Mouse (Mus musculus): ENCODE data around the gene Cdc42ep5. TPM values are rescaled to one million over a fixed set of nuclear protein-coding genes. Genes with fewer than 3 reads are reported as not detected.
A peak's percentile ranks its signal among the peaks of the same experiment; 100 is the strongest.

Cdc42ep5 gene
- total RNA-seq, 2 experiments from 2014 or later = 2.4 to 3.2 TPM

DNA sequence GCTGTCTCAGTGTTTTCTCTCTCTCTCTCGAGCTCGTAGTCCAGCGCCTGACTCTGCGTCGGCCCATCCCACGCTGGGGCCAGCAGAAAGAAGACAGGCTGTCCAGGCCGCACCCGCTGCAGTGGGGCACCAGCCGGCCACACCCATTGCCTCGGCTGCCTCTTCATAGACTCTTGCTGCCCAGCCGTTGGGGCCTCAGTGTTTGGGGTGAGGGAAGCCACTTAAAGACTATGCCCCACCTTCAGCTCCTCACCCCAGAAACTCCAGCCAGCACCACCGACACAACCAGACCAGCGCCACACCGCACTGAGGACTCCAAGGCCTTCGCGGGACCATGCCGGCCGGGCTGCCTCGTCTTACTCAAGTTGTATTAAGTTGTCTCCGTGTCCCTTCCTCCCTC is 17.3 kb downstream of the Cdc42ep5 start:
- intact Hi-C loops (cut with DNase I) = loop anchor here (5.0 kb wide), 2 partner anchors 280 to 325 kb away; no protein-coding TSS in a partner anchor

DNA sequence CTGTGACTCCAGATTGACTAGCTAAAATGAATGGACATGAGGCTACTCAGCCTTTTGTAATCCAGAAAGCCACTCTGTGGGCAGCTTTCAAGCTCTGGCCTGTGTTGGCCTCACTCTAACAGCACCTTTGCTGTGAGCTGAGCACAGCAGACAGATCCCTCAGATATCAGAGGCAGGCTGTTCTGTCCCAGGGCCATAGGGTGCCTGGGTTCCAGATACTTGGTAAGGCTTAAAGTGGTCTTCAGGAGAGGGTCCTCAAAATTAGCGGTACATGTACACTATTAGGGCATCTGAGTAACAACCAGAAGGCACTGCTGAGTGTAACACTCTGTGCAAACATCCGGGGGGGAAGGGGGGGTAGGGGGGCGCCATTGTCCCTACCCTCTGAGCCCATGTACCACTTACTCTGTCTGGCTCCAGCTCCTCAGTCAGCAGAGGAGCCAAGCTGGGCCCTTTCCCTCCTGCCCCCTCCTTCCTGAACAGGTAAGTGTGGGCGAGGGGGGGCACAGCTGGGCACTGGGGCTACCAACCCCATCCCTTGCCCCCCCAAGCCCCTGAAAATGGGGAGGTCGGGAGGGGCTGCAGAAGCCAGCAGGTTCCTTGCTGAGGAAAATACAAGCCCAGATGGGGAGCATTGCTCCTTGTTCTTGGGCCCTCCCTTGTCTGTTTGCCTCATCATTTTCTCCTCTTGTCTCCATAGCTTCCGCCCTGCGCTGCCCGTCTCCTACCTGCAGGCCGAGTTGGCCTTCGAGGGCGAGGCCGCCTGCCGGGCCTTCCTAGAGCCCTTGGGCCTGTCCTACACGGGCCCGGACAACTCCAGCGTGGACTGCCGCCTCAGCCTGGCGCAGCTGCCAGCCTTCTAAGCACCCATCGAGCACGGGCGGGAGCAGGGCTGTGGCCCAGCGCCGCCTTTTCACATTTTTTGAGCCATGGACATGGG is 18.1 kb downstream of the Cdc42ep5 start:
- peak in 1 of 2 experiments; percentile 6 for DNase-seq (ENCODE audit: low spot score in 2 of 2)
- intact Hi-C loops (cut with DNase I) = loop anchor here (5.0 kb wide), 2 partner anchors 281 to 326 kb away; no protein-coding TSS in a partner anchor

More for the DNA sequence above, 17.3 kb downstream of the Cdc42ep5 start:
- DNase-seq (ENCODE audit: low spot score in 2 of 2) = peak in 1 of 2 experiments; percentile 10

DNA sequence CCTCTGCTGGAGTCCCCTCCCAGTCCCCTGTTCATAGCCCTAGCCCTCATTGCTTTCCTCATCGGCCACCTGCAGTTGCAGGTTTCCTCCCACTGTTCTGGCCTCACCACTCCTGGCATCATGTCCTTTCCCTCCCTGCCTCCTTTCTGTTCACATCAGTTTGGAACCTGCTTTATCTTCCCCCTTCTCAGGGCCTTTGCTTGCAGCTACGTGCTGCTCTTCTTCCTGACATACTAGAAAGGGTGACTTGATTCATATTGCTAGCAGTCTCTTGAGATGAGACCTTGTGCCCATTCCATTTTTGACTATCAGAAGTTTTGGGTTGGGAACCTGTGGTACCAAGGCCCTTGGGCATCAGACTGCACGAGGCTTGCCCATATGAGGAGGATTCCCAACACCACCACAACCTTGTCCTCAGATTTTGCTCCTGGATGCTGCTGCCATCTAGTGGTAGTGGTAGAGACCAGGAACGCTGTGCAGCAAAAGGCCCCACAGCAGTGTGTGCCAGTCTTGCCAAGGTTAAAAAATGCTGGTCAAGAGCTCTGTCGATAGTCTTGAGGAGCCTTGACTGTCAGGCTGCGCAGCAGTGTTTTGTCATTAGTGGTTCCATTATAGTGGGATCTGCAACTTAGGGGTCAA is 19.0 kb downstream of the Cdc42ep5 start:
- peak; percentile 65 to 68 for DNase-seq (ENCODE audit: low spot score in 2 of 2)
- intact Hi-C loops (cut with DNase I) = loop anchor here (5.0 kb wide), 2 partner anchors 282 to 327 kb away; no protein-coding TSS in a partner anchor

DNA sequence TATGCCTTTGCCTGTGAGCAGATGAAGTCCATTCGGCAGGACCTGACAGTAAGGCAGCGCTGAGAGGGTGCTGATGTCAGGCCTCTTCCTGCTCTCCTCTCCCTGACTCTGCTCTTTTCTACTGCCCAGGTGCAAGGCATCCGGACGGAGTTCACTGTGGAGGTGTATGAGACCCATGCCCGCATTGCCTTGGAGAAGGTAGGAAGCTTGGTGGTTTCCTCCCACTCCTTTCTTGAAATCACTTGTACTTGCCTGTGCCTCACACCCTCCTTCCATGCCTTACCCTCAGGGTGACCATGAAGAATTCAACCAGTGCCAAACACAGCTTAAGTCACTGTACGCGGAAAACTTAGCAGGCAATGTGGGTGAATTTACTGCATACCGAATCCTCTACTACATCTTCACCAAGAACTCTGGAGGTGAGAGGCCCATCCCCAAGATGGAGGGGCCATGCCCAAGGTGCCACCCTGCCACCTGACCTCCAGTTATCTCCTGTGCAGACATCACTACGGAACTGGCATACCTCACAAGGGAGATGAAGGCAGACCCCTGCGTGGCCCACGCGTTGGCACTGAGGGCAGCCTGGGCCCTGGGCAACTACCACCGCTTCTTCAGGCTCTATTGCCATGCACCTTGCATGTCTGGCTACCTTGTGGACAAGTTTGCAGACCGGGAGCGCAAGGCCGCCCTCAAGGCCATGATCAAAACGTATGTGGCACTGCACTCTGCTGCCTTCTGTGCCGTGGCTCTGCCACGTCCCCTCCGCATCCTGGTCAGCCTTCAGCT is 19.7 kb downstream of the Cdc42ep5 start:
- intact Hi-C loops (cut with DNase I) = loop anchor here (5.0 kb wide), 3 partner anchors 282 to 448 kb away; no protein-coding TSS in a partner anchor
- no peak for DNase-seq (ENCODE audit: low spot score in 2 of 2)

DNA sequence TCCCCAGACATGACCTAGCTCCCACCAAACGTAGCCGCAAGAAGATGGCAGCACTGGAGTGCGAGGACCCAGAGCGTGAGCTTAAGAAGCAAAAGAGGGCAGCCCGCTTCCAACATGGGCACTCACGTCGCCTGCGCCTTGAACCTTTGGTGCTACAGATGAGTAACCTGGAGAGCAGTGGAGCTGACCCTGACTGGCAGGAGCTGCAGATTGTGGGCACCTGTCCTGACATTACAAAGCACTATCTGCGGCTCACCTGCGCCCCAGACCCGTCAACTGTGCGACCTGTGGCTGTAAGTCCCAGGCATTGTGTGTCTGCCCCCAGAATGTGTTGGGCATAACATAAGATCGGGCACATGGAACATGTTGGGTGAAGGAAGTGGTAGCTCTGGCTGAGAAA is 20.6 kb downstream of the Cdc42ep5 start:
- intact Hi-C loops (cut with DNase I) = loop anchor here (5.0 kb wide), 1 partner anchor 447 kb away; no protein-coding TSS in a partner anchor
- DNase-seq (ENCODE audit: low spot score in 2 of 2) = no peak

DNA sequence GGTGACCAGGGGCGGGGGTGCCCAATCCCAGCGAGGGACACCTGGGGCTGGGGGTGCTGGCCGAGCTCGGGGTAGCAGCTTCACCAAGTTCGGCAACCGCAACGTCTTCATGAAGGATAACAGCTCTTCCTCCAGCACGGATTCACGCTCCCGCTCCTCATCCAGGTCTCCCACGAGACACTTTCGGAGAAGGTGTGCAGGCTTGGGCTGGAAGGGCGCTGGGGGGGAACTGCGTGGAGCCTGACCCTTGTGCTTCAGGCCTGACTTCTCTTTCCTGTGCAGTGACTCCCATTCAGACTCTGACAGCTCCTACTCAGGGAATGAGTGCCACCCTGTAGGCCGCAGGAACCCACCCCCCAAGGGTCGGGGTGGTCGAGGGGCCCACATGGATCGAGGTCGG is 21.2 kb downstream of the Cdc42ep5 start:
- intact Hi-C loops (cut with DNase I) = loop anchor here (5.0 kb wide), 1 partner anchor 446 kb away; no protein-coding TSS in a partner anchor

DNA sequence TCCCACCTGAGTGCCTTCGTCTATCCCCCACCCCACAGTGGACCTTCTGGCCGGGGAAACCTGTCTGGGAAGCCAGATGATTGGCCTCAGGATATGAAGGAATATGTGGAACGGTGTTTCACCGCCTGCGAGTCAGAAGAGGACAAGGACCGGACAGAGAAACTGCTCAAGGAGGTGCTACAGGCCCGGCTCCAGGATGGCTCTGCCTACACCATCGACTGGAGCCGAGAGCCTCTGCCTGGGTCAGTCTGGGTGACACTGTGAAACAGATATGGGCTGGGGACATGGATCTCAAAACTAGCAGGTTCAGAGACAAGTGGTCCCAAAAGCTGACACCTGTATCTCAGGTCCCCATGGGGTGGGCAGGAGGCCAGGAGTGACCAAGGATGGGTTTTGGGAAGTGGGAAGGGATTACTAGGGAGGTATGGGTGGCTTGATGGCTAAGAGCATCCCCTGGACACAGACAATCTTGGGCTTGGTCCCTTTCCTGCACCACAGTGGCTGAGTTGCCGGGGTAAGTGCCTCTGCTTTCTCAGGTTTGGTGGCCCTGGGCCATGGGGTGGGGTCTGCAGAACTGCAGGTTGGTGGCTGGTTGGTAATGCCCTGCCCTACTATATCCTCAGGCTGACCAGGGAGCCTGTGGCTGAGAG is 21.7 kb downstream of the Cdc42ep5 start:
- intact Hi-C loops (cut with DNase I) = loop anchor here (5.0 kb wide), 1 partner anchor 446 kb away; no protein-coding TSS in a partner anchor

More for the DNA sequence above, 21.2 kb downstream of the Cdc42ep5 start:
- DNase-seq (ENCODE audit: low spot score in 2 of 2) = no peak

DNA sequence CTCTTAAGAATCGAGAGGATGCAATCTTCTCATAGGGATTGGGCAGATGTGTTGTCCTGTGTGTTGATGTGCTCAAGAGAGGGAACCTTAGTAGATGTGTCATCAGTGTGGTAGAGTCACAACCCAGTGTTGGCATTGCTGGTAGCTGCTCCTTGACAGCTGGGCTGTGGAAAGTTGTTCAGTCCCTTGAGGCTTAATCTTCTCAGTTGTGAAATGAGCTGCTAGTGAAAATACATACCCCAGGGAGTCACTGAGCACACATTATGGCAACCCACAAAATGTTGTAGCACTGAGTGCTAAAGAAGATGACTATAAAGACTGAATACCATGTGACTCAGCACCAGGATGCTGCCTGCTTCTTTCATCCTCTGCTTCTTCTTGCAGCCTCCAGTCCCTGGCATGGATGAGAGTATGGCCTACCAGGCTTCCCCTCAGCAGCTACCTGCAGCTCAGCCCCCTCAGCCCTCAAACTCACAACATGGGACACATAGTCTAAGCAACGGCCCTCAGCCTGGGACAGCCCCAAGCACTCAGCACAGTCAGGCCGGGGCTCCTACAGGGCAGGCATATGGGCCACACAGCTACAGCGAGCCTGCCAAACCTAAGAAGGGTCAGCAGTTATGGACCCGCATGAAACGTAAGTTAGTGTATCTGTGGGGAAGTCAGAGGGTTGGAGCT is 22.9 kb downstream of the Cdc42ep5 start:
- peak in 1 of 2 experiments; percentile 0 for DNase-seq (ENCODE audit: low spot score in 2 of 2)
- intact Hi-C loops (cut with DNase I) = loop anchor here (5.0 kb wide), 1 partner anchor 444 kb away; no protein-coding TSS in a partner anchor

More for the DNA sequence above, 21.7 kb downstream of the Cdc42ep5 start:
- DNase-seq (ENCODE audit: low spot score in 2 of 2) = peak; percentile 2 to 3

DNA sequence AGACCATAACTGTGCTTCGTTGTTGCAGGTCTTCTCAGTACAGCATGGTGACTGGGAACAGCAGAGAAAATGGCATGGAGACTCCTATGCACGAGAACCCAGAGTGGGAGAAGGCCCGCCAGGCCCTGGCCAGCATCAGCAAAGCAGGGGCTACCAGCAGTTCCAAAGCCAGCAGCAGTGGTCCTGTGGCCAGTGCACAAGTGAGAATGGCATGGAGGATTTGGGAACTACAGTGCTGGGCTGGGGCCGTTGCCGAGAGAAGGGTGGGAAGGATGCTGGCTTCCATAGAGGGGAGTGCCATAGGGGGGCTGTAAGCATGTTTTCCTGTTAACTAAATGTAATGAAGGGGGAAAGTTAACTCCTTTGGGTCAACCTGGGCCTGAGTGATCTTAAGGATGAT is 25.3 kb downstream of the Cdc42ep5 start:
- intact Hi-C loops (cut with DNase I) = no loop called here
- no peak for DNase-seq (ENCODE audit: low spot score in 2 of 2)

DNA sequence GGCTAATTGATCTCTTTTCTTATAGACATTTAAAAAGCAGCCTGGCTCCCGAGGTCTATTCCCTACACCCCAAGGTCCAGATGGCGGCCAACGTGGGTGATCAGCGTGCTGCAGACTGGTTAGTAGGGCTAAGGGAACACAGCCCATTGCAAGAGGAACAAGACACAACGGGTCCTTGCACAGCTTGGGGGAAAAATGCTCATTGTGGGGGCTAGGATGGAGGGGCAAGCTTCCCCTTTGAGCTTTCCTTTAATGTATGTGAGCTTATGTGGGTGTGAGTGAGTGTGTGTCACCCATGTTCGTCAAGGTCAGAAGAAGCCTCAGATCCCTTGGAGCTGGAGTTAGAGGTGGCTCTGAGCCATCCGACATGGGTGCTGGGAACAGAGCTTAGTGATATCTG is 26.0 kb downstream of the Cdc42ep5 start:
- DNase-seq (ENCODE audit: low spot score in 2 of 2) = no peak
- intact Hi-C loops (cut with DNase I) = no loop called here

DNA sequence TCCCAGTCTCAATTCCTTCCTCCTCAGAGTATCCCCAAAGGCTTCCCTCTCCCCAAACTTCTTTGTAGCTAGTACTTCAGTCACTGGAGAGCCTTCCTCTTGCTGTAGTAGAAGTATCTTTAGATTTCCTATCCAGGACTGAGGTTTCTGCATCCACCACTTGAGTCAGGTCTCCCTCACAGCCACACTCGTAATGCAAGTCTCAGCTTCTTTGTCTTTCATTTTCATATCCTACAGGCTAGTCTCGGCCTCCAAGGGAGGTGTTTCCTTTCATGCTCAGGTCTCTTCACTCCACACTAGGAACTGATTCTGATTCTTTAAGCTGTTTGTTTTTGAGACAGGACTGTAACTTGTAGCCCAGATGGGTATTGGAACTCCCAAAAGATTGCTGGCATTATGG is 26.5 kb downstream of the Cdc42ep5 start:
- intact Hi-C loops (cut with DNase I) = no loop called here
- peak in 1 of 2 experiments; percentile 3 for DNase-seq (ENCODE audit: low spot score in 2 of 2)

DNA sequence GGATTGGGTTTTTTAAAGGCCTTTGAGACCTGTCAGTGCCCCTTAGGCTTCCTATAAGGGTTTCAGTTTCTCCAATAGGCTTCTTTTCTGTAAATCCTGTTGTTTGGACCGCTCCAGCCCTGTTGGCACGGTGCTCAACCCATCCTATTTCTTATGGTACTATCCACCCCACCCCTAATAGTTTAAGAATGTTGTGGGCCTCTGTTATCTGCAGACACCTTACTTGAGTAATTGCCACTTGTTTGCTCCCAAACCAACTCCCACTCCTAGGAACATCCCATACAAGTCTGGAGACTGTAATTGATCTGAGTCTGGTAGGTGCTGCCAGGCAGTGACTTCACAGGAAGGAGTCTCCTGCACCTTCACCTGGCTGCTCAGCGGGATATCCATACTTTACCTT is 26.9 kb downstream of the Cdc42ep5 start:
- intact Hi-C loops (cut with DNase I) = no loop called here
- no peak for DNase-seq (ENCODE audit: low spot score in 2 of 2)

DNA sequence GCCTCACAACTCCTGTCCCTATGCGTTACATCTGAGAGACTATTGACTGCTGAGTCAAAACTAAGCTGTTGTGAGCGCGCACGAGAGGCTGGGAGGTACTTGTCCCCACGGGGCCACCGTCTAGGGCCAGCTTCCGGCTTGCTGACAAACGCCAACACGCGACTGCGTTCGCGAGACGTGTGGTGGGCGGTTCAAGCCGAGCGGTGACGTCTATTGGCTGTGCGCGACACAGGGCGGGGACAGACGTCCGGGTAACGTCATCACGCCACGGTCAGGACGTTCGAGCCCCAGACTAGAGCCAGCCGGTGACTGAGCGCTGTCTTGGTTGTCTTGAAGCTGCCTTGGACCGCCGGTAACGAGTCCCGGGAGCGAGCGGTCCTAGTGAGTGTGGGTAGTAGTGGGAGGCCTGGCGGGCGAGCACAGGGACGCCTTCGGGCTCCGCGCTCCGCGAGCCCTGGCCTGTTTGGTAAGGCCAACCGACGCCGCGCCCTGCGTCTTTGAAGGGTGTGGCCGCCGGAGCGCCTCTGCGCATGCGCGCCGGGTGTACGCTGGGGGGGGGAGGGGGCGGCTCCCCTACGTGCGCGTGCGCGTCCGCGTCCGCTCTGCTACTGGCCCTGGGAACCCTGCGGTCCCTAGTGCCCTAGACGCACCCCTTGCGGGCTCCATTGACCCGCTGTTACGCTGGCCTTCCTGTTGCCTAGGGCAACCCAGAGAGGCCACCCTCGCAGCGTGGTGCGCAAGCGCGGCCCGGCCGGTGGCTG is 27.7 kb downstream of the Cdc42ep5 start, which contains the start of gene Leng8:
Gene Leng8, plus strand, starts transcription at position 269 of the 761 bp plus-strand sequence.
- intact Hi-C loops (cut with DNase I) = no loop called here
- DNase-seq (ENCODE audit: low spot score in 2 of 2) = peak; percentile 99 to 100

DNA sequence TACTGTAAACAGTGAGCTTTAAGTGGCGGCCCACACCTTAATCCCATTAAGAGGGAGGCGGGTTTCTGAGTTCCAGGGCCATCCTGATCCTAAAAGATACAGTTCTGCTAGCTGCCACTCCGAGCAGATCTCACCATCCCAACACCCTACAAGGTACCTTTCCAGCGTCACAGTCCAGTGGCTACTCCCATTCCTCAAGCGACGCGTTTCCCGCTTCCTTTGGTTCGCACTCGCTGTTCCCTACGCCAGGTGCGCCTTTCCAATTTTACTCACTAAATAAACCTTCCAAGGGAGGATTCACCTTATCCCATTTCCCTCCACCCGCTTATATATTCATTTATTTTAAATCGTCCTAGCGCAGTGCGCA is 28.3 kb downstream of the Cdc42ep5 start:
- intact Hi-C loops (cut with DNase I) = no loop called here
- no peak for DNase-seq (ENCODE audit: low spot score in 2 of 2)

DNA sequence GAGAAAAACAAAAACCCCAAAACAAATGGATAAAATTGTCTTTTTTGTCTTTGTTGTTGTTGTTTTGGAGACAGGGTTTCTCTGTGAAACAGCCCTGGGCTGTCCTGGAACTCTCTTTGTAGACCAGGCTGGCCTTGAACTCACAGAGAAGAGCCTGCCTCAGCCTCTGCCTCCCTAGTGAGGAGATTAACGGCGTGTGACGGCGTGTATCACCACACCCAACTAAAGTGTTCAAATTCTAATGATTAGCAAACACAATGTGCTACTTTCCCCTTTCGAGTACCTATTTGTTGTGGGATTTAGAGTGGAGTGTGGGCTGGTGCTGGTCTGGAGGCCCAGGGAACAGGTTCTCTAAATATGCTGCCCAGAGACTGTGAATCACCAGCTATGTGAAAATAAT is 29.7 kb downstream of the Cdc42ep5 start:
- intact Hi-C loops (cut with DNase I) = loop anchor here (5.0 kb wide), 1 partner anchor 292 kb away; no protein-coding TSS in a partner anchor
- peak in 1 of 2 experiments; percentile 2 for DNase-seq (ENCODE audit: low spot score in 2 of 2)

DNA sequence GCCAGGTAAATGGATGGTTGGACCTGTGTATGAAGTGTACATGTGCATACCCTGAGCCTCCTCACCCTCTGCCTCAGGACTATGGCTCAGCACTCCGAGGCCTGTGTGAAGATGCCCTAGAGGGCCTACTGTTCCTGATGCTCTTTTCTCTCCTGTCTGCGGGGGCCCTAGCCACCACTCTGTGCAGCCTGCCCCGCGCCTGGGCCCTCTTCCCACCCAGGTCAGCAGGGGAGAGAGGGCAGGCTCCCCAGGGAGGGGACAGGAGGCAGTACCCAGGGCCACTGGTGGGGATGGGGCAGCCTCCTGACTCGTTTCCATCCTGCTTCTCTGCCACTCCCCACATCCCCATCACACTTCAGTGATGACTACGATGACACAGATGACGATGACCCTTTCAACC is 31.7 kb downstream of the Cdc42ep5 start:
- intact Hi-C loops (cut with DNase I) = loop anchor here (5.0 kb wide), 1 partner anchor 294 kb away; no protein-coding TSS in a partner anchor
- no peak for DNase-seq (ENCODE audit: low spot score in 2 of 2)

DNA sequence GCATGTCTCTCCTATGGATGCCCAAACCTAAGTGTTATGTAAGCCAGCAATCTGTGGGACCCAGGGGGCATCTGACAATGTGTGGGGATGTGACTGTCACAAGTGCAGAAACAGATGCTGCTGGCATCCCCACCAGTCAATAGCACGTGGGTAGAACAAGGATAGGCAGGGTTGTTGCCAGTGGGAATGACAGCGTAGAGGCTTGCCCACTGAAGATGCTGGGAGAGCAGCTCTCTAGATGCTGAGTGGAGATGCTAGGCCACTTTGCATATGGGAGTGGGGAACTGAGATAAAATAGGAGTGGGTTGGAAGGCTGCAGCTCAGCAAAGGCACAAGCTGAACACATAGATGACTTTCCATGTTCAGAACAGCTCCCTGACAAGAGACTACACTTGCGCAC is 32.1 kb downstream of the Cdc42ep5 start:
- peak; percentile 59 to 90 for DNase-seq (ENCODE audit: low spot score in 2 of 2)
- intact Hi-C loops (cut with DNase I) = loop anchor here (5.0 kb wide), 1 partner anchor 295 kb away; no protein-coding TSS in a partner anchor

Data from left cerebral cortex, postnatal 14 days (tissue).